Mouse (Mus musculus): ENCODE measurements around the gene Aarsd1.
"Not testable (repeated sequence)": the region's sequence is repeated elsewhere in the genome, so short reads cannot be mapped to it uniquely, and the experiment has no call there.

The Aarsd1 gene

DNA sequence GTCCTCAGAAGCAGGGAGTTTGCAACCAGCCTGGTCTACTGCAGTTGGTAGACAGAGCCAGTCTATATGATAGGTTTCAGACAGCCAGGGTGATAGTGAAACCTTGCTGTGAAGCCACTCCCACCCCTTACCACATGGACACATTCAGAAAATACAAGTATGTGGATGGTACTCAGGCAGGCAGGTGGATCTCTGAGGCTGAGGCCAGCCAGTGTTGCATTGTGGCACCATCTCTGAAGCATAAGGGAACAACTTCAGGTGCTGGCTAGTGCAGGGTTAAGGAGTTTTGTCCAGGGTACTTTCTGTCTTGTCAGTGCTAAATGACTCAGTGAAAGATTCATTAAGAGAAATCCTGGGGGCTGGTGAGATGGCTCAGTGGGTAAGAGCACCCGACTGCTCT is 28.9 kb upstream of the Aarsd1 start:
- DNase-seq, result no peak

DNA sequence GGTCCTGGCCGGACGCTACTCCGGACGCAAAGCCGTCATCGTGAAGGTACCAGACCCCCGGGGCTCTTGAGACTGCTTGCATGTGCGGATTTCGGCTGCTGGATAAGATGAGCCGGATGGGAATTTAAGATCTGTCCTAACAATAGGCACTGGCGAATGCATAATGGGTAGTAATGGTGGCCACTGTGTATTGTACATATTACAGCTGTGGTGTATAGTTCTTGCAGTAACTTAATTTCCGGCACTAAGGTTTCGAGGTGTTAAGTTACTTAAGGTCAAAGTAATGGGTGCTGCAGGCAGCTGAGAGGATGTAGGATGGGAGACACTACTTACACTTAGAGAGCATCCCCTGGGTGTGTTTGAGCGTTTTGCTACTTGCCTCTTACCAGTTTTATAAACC is 25.3 kb upstream of the Aarsd1 start:
- DNase-seq, result no peak

- DNase-seq, result peak; percentile 95 to 97
Observed at GRCm38 (mm10) chr11:101442127-101442693, 24.8 kb upstream of the Aarsd1 start, which contains the start of gene Rpl27. Gene Rpl27 (plus strand): TSS chr11:101442298.

GRCm38 (mm10) chr11:101441450-101442126 is 24.2 kb upstream of the Aarsd1 start:
- not testable (repeated sequence) for DNase-seq

DNA sequence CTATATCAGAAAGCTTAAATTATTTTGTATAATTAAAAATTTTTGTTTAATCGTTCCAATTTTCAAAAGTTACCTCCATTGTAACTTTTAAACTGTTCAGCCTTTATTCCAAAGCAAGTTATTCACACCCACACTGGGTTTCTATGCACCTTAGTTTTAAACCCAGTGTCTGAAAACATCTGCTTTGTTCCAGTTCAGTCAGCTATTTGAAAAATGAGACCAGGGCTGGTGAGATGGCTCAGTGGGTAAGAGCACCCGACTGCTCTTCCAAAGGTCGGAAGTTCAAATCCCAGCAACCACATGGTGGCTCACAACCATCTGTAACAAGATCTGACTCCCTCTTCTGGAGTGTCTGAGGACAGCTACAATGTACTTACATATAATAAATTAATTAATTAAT is 20.6 kb upstream of the Aarsd1 start:
- not testable (repeated sequence) for DNase-seq

DNA sequence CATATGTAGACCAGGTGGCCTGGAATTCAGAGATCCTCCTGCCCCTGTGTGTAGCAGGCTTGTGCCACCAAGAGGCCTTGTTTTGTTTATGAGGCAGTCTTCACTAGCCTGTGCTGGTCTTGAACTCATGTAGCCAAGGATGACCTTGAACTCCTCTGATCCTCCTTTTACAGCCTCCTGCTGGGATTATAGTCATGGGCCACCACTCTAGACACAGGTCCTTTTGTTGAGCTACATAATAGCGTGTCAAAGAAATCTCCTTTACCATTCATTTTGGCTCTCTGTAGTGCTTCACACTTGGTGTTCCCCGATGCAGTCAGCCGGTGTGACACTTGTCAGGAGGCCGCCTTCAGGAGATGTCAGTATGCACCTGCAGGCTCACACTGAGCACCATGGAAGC is 19.5 kb upstream of the Aarsd1 start:
- DNase-seq, result no peak

GRCm38 (mm10) chr11:101435831-101436230 is 18.4 kb upstream of the Aarsd1 start:
- no peak for DNase-seq

- no peak for DNase-seq
Observed at GRCm38 (mm10) chr11:101433396-101433795, 16.0 kb upstream of the Aarsd1 start.

DNA sequence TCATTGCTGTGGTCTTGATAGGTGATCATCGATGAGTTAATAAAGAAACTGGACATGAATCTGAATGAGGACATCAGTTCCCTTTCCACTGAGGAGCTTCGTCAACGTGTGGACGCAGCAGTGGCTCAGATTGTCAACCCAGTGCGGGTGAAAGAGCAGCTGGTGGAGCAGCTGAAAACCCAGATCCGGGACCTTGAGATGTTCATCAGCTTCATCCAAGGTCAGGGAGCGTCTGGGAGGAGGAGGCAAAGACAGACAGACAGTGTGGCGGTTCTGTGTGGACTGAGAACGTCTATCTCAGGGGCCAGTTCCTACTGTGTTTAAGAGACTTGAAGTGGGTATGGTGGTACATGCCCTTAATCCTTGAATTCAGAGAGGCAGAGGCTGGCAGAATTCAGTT is 13.9 kb upstream of the Aarsd1 start:
- no peak for DNase-seq

GRCm38 (mm10) chr11:101426165-101426564 is 8.8 kb upstream of the Aarsd1 start:
- DNase-seq, result no peak

DNA sequence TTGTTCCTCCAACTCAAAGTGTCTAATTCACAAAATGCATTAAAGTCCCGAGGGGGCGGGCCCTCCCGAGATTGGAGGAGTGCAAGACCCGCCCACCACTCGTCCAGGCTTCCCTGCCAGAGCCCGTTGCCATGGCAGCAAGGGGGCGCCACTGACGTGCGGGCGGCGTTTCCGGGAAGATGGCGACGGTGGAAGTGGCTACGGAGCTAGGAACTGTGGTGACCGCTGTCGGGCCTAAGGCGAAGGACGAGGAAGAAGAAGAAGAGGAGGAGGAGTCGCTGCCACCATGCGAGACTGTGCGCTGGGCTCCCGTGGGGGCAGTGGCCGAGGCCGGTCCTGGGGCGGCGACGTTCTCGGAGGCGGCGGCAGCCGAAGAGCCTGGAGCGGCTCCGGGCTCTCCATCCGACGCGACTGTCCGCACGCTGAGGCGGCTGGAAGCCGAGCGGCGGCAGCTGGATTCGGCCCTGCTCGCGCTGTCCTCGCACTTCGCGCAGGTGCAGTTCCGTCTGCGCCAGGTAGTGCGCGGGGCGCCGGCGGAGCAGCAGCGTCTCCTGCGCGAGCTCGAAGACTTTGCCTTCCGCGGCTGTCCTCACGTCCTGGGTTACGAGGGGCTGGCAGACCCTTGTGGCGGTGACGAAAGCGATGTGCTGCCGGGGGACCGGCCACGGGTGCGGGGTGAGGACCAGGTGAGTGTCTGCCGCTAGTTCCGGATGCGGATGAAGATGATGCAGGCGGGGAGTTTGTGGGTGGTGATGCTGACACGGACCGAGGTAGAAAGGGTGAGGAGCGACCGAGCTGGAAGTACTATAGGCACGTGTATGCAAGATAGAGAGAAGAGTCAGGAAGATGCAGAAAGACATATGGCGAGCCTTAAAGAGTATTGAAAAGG is 7.8 kb upstream of the Aarsd1 start, which contains the start of the genes Rundc1 and Ptges3l:
Rundc1 (plus strand) TSS at position 161 of the 889 bp plus-strand sequence.
Ptges3l (minus strand) TSS at position 409 of the 889 bp plus-strand sequence.
- peak; percentile 100 for DNase-seq

DNA sequence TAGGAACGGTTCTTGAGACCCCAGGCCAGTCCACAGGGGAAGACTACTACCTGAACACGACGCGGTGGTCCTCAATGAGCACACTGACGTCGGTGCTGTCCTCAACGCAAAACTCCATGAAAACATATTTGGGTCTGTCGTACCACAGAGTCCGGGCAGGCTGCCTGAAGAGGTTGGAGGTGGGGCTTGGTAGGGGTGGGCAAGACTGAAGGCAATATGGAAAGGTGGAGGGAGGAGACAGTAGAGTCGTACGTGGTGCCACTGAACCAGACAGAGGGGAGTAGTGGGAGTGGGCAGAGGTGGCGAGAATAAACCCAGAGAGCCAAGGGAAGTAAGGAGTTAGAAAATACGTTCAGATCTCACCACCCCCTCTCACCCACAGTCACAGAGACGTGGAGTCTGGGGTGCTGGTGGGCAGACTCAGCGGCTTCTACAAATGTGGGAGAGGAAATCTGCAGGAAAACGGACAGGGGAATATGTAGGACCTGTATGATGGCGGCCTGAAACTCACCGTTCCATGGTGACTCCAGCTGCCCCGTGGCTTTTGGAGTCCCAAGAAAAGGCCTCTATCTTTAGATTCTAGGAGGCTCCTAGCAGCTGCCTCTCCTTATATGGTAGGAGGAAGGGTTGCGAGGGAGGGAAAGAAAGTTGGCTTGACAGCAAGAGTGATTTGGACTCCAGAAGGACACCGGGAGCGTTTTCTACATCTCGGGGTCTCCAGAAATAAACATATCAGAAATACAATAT is 6.9 kb upstream of the Aarsd1 start, which contains the start of gene Gm27029:
Gm27029 (minus strand) TSS at position 692 of the 747 bp plus-strand sequence.
- peak; percentile 34 to 60 for DNase-seq

GRCm38 (mm10) chr11:101420148-101420547 is 2.7 kb upstream of the Aarsd1 start:
- DNase-seq, result no peak

DNA sequence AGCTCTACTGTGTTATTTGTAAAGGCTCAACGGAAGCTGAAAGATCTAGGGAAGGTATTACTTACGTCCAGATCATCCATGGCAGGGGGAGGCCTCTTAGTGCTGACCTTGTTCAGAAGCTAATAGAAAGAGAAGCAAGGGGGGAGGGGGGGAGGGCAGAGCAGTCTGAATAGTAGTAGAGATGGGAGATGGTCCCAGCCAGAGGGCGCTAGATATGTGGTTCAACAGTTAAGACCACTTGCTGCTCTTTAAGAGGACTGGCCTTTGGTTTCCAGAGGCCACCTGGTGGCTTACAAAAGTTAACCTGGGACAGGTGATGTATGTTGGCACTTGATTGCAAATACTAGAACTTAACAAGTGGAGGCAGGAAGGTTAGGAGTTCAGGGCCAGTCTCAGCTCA is 2.2 kb upstream of the Aarsd1 start:
- DNase-seq, result peak; percentile 37 to 60

DNA sequence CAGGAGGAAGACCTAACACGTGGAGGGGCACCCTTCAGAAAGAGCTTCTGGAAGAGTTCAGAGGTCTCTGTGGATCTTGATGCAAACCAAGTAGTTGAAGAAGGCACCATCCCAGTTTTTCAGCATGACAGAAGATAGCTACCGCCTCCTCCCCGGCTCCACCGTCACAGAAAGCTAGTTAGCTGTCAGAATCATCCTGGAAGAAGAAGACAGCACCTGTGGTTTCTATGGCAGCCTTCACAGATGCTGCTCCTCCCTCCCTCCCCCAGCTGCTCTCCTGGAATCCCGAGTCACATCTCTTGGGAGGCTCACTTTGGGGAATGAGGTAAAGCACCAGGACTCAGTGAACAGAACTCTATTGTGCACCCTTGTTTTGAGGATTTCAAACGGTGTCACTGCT is 1.6 kb upstream of the Aarsd1 start:
- DNase-seq, result no peak

DNA sequence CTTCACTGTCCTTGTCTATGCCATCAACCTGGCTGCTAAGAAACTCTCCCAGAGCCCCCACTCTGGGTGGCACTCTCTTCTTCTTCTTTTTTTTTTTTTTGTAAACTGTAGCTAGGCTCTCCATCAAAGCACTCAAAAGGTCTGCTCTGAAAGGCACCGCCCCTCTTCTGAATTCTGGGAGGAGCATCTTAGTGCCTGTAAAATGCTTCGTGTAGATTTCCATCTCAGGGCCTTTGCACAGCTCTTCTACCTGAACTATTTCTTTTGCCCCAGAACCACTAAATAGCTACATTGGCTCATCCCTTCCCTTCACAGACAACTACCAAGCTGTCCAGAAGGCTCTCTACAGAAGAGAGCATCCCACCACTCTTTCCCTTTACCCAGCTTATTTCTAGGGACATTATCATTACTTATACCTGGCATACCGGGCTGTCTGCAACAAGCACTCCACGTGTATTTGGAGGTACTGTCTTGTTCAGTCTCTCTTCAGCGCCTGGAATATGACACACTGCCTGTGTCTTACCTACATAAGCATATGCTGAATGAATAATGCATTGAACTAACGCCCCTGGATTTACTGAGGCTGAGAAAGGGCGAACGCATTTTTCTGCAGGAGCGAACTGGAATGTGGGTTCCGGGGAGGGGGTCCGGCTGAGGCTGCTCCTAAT is 848 bp downstream of the Aarsd1 start:
- no peak for DNase-seq

DNA sequence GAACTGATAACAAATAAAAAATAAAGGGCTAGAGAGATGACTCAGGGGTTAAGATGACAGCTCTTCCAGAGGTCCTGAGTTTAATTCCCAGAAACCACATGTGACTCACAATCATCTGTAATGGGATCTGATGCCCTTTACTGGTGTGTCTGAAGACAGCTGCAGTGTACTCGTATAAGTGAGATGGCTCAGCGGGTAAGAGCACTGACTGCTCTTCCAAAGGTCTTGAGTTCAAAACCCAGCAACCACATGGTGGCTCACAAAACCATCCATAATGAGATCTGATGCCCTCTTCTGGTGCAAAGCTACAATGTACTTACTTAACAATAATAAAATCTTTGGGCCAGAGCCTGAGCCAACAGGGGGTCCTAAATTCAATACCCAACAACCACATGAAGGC is 2.1 kb downstream of the Aarsd1 start:
- DNase-seq, result no peak

GRCm38 (mm10) chr11:101395110-101395509 is 22.3 kb downstream of the Aarsd1 start:
- peak; percentile 88 to 91 for DNase-seq

GRCm38 (mm10) chr11:101381817-101382216 is 35.6 kb downstream of the Aarsd1 start:
- DNase-seq, result peak in 1 of 2 experiments; percentile 30

GRCm38 (mm10) chr11:101378926-101379325 is 38.5 kb downstream of the Aarsd1 start:
- peak in 1 of 2 experiments; percentile 35 for DNase-seq

- not testable (repeated sequence) for DNase-seq
Observed at GRCm38 (mm10) chr11:101378196-101378595, 39.2 kb downstream of the Aarsd1 start.

- no peak for DNase-seq
Observed at GRCm38 (mm10) chr11:101374421-101374938, 42.9 kb downstream of the Aarsd1 start.
